Mouse (Mus musculus) lung, postnatal 0 days (tissue): ENCODE data around the gene Gabarap.

ENCODE experiments used
- CTCF ChIP-seq: IDR thresholded peaks from 2 replicates; pipeline ENCODE4 v1.5.1; 2016; ENCODE audit warnings: antibody characterized with exemption, mild to moderate bottlenecking
- EP300 ChIP-seq: IDR thresholded peaks from 2 replicates; pipeline ENCODE4 v1.6.1; 2016; ENCODE audit warnings: antibody characterized with exemption, mild to moderate bottlenecking, control low read depth

- no peak for TF ChIP-seq EP300
- TF ChIP-seq CTCF, result peak; percentile 72
These were observed 29.9 kb downstream of the Gabarap start for GRCm38 (mm10) chr11:70020731-70021263.
